Mouse (Mus musculus): ENCODE results near the gene Tnfrsf12a.

The Tnfrsf12a gene

GRCm38 (mm10) chr17:23645894-23646293, 31.4 kb downstream of the Tnfrsf12a start:
- DNase-seq (ENCODE audit: low read depth, low spot score) = no peak

GRCm38 (mm10) chr17:23644613-23645495, 32.4 kb downstream of the Tnfrsf12a start, which contains the start of gene Mmp25:
TSS of gene Mmp25 (minus strand) at chr17:23645277.
- peak; percentile 50 for DNase-seq (ENCODE audit: low read depth, low spot score)

GRCm38 (mm10) chr17:23631241-23631640, 46.0 kb downstream of the Tnfrsf12a start:
- no peak for DNase-seq (ENCODE audit: low read depth, low spot score)

- DNase-seq (ENCODE audit: low read depth, low spot score) = peak; percentile 92
These were observed 46.9 kb downstream of the Tnfrsf12a start for GRCm38 (mm10) chr17:23630195-23631020.

GRCm38 (mm10) chr17:23627813-23628212, 49.5 kb downstream of the Tnfrsf12a start:
- peak; percentile 60 for DNase-seq (ENCODE audit: low read depth, low spot score)
